Mouse (Mus musculus): ENCODE data around the gene Cib1. TPM values are rescaled to one million over a fixed set of nuclear protein-coding genes. Genes with fewer than 3 reads are reported as not detected.

The Cib1 gene
- total and polyA plus RNA-seq, 2 experiments, result 51.7 to 114 TPM

- DNase-seq (ENCODE audit: extremely low read depth, low read depth, low spot score), result no peak
- Histone ChIP-seq H3K27me3 (ENCODE audit: control insufficient read depth, insufficient read depth, low read length) (no peaks in the 10 kb centered on the region), H3K4me1 (ENCODE audit: control insufficient read depth, insufficient read depth, low read length) (peaks cover 26% of the 10 kb centered on the region), H3K27ac (replicated peaks; ENCODE audit: insufficient read depth, low read depth, low read length) (no peak overlapping the region), H3K9ac (ENCODE audit: low read depth, low read length) (no peak overlapping the region), H3K79me2 (ENCODE audit: control insufficient read depth, insufficient read depth, low read length) (peaks cover 11% of the 10 kb centered on the region; the same call in 1 of the 2 replicates), H3K4me3 (ENCODE audit: insufficient read depth, low read depth, low read length) (no peak overlapping the region), H3K36me3 (ENCODE audit: control insufficient read depth, insufficient read depth, low read length) (no peaks in the 10 kb centered on the region)
- 61% methylated on average over 11 of the region's 11 CpGs for WGBS
- TF ChIP-seq POLR2A (IDR thresholded peaks at IDR 0.05; ENCODE audit: extremely low read depth, insufficient read depth, low read length) (no peak), CTCF (IDR thresholded peaks at IDR 0.05; ENCODE audit: low read depth, low read length) (no peak)
These were observed 32.6 kb downstream of the Cib1 start for GRCm38 (mm10) chr7:80199851-80200587.

GRCm38 (mm10) chr7:80199286-80199685, 33.3 kb downstream of the Cib1 start:
- H3K79me2 ChIP-seq (ENCODE audit: control insufficient read depth, insufficient read depth, low read length), result peaks cover 11% of the 10 kb centered on the region; the same call in 1 of the 2 replicates
- peak overlapping the region; percentile 73; the same call in 1 of the 2 replicates for H3K4me3 ChIP-seq (ENCODE audit: insufficient read depth, low read depth, low read length)
- peaks cover 26% of the 10 kb centered on the region for H3K4me1 ChIP-seq (ENCODE audit: control insufficient read depth, insufficient read depth, low read length)
- H3K27ac ChIP-seq (replicated peaks; ENCODE audit: insufficient read depth, low read depth, low read length), result no peak overlapping the region
- no peaks in the 10 kb centered on the region for H3K36me3 ChIP-seq (ENCODE audit: control insufficient read depth, insufficient read depth, low read length)
- TF ChIP-seq POLR2A (IDR thresholded peaks at IDR 0.05; ENCODE audit: extremely low read depth, insufficient read depth, low read length) (no peak), CTCF (IDR thresholded peaks at IDR 0.05; ENCODE audit: low read depth, low read length) (no peak)
- H3K27me3 ChIP-seq (ENCODE audit: control insufficient read depth, insufficient read depth, low read length), result no peaks in the 10 kb centered on the region
- DNase-seq (ENCODE audit: extremely low read depth, low read depth, low spot score), result no peak
- peak overlapping the region; percentile 81; the same call in 1 of the 2 replicates for H3K9ac ChIP-seq (ENCODE audit: low read depth, low read length)
- 44% methylated on average over 6 of the region's 6 CpGs for WGBS

- H3K9ac ChIP-seq (ENCODE audit: low read depth, low read length), result peak overlapping the region; percentile 81
- H3K4me1 ChIP-seq (ENCODE audit: control insufficient read depth, insufficient read depth, low read length), result peaks cover 28% of the 10 kb centered on the region
- 0 out of 2 replicates have a peak overlapping the region, but pooled peaks have one; percentile 3 for H3K27ac ChIP-seq (replicated peaks; ENCODE audit: insufficient read depth, low read depth, low read length)
- H3K27me3 ChIP-seq (ENCODE audit: control insufficient read depth, insufficient read depth, low read length), result no peaks in the 10 kb centered on the region
- H3K4me3 ChIP-seq (ENCODE audit: insufficient read depth, low read depth, low read length), result peak overlapping the region; percentile 73
- 5% methylated on average over 11 of the region's 11 CpGs for WGBS
- DNase-seq (ENCODE audit: extremely low read depth, low read depth, low spot score), result no peak
- peaks cover 13% of the 10 kb centered on the region for H3K79me2 ChIP-seq (ENCODE audit: control insufficient read depth, insufficient read depth, low read length)
- H3K36me3 ChIP-seq (ENCODE audit: control insufficient read depth, insufficient read depth, low read length), result no peaks in the 10 kb centered on the region
- TF ChIP-seq CTCF (IDR thresholded peaks at IDR 0.05; ENCODE audit: low read depth, low read length), result no peak
- TF ChIP-seq POLR2A (IDR thresholded peaks at IDR 0.05; ENCODE audit: extremely low read depth, insufficient read depth, low read length), result no peak
These were observed 33.8 kb downstream of the Cib1 start for GRCm38 (mm10) chr7:80198863-80199262.

- Histone ChIP-seq H3K27ac (replicated peaks; ENCODE audit: insufficient read depth, low read depth, low read length) (0 out of 2 replicates have a peak overlapping the region, but pooled peaks have one; percentile 3), H3K4me3 (ENCODE audit: insufficient read depth, low read depth, low read length) (peak overlapping the region; percentile 73), H3K27me3 (ENCODE audit: control insufficient read depth, insufficient read depth, low read length) (no peaks in the 10 kb centered on the region), H3K79me2 (ENCODE audit: control insufficient read depth, insufficient read depth, low read length) (peaks cover 13% of the 10 kb centered on the region), H3K4me1 (ENCODE audit: control insufficient read depth, insufficient read depth, low read length) (peaks cover 28% of the 10 kb centered on the region), H3K36me3 (ENCODE audit: control insufficient read depth, insufficient read depth, low read length) (no peaks in the 10 kb centered on the region), H3K9ac (ENCODE audit: low read depth, low read length) (peak overlapping the region; percentile 81)
- TF ChIP-seq POLR2A (IDR thresholded peaks at IDR 0.05; ENCODE audit: extremely low read depth, insufficient read depth, low read length) (no peak), CTCF (IDR thresholded peaks at IDR 0.05; ENCODE audit: low read depth, low read length) (no peak)
- WGBS, result 5% methylated on average over 69 of the region's 74 CpGs
- DNase-seq (ENCODE audit: extremely low read depth, low read depth, low spot score), result peak; percentile 42
These were observed 34.5 kb downstream of the Cib1 start for GRCm38 (mm10) chr7:80197941-80198778.

GRCm38 (mm10) chr7:80197371-80197770, 35.2 kb downstream of the Cib1 start:
- no peak overlapping the region for H3K9ac ChIP-seq (ENCODE audit: low read depth, low read length)
- no peak for TF ChIP-seq POLR2A (IDR thresholded peaks at IDR 0.05; ENCODE audit: extremely low read depth, insufficient read depth, low read length)
- TF ChIP-seq CTCF (IDR thresholded peaks at IDR 0.05; ENCODE audit: low read depth, low read length), result no peak
- H3K36me3 ChIP-seq (ENCODE audit: control insufficient read depth, insufficient read depth, low read length), result no peaks in the 10 kb centered on the region
- WGBS, result 71% methylated on average over 4 of the region's 4 CpGs
- H3K4me1 ChIP-seq (ENCODE audit: control insufficient read depth, insufficient read depth, low read length), result peaks cover 26% of the 10 kb centered on the region
- H3K27ac ChIP-seq (replicated peaks; ENCODE audit: insufficient read depth, low read depth, low read length), result no peak overlapping the region
- no peaks in the 10 kb centered on the region for H3K27me3 ChIP-seq (ENCODE audit: control insufficient read depth, insufficient read depth, low read length)
- DNase-seq (ENCODE audit: extremely low read depth, low read depth, low spot score), result no peak
- H3K4me3 ChIP-seq (ENCODE audit: insufficient read depth, low read depth, low read length), result no peak overlapping the region
- H3K79me2 ChIP-seq (ENCODE audit: control insufficient read depth, insufficient read depth, low read length), result peaks cover 11% of the 10 kb centered on the region

All from liver, adult 2 months (tissue).